Mouse (Mus musculus) layer of hippocampus, adult 11-12 months (tissue): ENCODE results near the gene Ssh3.

Experiments used
- DNase-seq: peaks from one replicate; pipeline ENCODE4 v3.0.0; 2022; ENCODE audit warnings: low spot score

The Ssh3 gene

DNA sequence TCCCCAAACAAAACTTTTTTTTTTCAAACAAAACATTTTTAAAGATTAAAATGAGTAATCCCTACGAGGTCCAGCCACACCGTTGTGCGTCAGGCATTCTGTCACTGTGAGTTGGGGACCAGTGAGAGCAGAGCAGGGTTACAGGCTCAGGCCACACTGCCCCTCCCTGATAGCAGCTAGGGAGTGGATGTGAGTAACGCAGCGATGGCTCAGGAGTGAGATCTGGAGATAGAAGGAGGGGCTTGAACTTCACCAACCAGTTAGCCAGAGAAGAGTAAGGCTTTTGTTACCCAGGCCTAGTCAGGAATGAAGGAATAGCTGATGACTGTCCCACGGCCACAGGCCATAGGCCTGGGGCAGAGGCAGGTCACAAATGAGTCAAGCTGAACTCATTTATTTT lies 24.2 kb downstream of the Ssh3 start:
- no peak for DNase-seq

DNA sequence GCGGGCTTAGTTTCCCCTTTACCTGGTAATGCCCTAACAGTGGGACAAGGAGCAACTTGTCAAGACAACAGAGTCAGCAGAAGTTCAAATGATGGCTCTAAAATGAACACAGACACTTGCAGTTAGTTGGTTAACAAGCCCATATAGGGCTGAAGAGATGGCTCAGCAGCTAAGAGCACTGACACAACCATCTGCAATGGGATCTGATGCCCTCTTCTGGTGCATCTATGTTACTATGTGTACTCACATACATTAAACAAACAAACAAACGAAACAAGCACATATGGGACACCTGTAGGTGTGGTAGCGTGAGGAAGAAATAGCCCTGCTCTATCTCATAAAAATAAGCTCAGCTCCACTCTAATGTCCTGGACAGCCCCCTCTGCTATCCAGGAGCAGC lies 26.6 kb downstream of the Ssh3 start:
- DNase-seq = no peak

DNA sequence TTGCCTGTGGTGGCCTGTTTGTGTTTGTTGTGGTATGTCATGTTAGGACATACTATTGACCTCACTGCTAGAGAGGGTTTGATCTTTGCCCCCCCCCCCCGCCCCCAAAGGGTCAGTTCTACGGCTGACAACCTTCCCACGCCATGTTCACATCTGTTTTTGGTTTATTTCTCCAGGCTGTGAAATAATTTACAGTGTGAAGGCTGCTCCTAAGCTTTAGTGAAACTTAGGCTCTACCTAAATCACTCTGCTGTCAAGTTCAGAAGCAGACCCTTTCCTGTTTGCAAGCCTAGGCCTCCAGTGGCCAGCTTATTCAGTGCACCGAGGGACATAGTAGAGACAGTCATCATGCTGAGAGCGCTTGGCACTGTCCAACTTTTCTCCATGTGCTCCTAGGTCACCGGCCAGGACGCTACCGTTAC lies 28.7 kb downstream of the Ssh3 start:
- no peak for DNase-seq

DNA sequence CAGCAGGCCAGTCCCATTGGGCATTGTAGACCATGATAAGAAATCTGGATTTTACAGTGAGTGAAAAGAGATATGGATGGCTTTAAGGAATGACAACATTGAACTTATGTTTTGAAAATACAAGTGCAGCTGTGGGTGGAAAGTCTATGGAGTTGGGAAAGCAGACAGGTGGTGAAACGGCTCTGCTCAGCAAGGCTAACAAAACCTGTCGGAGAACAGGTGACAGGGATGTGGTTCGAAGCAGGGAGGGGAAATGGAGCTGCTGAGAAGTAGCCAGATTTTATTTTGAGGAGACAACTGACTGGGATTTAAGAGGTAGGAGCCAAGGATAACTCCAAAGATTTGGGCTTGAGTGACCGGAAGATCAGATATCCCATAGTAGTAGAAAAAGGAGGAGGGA lies 34.4 kb downstream of the Ssh3 start:
- no peak for DNase-seq

DNA sequence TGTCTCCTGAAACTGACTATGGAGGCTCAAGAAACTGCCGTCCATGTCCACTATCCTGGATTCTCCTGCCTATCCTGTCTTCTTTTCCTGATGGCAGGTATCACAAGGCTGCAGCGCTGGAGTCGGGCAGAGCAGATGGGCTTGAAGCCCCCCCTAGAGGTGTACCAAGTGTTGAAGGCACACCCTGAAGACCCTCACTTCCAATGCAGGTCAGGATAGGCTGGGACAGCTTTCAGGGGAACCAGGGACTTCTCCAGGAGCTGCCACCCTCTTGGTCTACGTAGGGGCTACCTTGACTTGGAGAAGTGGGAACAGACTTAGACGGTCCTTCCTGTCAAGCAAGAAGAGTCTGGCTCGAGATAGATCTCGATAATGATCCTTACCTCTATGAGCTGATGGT lies 36.3 kb downstream of the Ssh3 start:
- DNase-seq = no peak

DNA sequence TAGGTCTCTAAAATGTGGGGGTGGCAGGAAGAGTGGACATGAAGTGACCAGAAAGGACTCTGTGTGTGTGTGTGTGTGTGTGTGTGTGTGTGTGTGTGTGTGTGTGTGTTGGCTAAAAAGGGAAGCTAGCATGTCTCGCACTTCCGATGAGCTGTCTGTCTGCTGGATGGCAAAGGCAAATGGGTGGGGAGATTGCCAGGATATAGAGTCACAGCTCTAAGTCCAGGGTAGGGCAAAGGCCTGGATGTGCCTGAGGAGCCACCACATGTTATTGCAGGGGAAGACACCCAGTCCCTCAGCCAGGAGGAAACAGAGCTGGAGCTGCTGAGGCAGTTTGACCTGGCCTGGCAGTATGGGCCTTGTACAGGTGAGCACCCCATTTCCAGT lies 36.8 kb downstream of the Ssh3 start:
- peak; percentile 68 for DNase-seq

DNA sequence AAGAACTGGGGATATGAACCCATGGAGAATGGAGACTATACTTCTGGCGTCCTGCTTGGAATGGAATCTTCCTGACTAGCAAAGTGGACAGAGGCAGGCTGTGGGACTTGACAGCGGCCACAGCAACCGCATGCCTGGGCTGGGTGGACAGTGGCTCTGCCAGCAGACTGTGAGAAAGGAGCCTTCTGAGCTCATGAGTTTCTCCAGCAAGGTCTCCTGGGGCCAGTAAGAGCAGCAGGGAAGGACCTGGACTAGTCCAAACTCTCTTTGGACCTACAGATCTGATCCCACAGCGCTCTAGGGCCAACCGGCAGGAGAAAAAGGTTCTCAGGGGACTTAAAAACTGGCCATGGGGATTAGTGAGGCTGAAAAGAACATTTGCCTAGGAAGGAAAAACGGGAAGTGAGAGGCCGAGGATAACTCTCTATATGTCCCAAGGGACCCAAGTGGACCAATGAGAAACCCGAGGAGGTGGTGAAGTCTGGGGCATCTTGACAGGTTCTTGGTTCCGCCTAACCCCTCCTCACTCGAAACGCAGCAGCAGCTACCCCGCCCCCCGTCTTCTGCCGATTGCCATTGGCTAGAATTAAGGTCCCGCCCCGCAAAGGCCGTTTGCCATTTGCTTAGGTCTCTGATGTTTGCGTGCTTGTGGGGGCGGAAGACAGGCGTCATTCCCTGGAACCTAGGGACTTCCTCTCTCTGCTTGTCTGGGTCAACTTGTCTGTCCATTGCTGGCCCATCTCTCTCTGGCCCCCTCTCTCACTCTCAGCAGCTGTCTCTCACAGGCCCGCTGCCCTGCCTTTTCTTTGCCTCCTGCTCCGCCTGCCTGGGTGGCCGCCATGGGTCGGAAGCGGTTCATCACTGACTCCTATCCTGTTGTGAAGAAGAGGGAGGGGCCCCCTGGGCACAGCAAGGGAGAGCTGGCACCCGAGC lies 37.5 kb downstream of the Ssh3 start, which contains the start of gene Pold4:
Gene Pold4, plus strand, starts transcription at position 647 of the 933 bp plus-strand sequence.
- peak; percentile 99 for DNase-seq

DNA sequence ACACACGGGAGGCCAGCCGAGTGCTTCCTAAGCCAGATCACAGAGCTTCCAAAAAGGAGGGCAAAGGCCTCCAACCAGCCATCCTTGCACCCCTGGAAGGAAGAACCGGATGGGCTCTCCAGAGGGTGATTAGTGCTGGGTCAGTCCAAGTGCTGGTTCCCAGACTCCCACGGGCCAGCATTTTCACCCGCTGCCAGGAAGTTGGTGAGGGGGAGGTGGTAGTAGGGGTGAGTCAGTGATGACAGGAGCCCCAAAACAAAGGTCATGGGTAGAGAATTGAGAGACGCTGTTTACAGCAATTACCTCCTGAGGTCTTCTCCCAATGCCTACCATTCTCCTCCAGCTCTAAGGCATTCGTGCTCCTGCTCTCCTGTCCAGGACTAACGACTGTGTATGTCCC lies 38.6 kb downstream of the Ssh3 start:
- no peak for DNase-seq

DNA sequence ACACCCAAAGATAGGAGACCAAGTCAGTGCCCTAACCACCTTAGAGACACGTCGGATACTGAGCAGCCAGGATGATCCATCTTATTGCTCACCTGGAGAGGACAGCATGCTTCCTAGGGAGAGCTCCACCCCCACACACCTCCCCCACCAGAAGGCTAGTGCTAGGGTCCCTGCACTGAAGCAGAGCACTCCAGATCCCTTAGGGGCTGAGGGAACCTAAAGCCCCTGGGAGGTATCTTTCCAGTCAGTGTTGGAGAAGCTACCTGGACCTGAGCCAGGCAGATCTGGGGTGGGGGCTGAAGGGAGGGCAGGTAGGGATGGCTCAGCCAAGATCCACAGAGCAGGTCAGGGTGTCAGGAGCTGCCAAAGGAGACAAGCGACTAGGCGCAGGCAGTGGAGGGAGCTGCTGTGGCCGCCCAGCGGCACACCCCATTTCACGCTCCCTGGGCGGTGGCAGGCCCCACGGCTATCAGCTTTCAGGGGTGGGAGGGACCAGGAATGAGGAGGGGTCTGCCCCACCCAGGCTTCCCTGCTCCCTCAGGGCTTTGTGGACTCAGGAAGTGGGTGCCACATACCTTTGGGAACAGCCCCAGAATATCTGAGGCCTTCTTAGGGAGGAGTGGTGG lies 39.4 kb downstream of the Ssh3 start:
- DNase-seq = no peak

DNA sequence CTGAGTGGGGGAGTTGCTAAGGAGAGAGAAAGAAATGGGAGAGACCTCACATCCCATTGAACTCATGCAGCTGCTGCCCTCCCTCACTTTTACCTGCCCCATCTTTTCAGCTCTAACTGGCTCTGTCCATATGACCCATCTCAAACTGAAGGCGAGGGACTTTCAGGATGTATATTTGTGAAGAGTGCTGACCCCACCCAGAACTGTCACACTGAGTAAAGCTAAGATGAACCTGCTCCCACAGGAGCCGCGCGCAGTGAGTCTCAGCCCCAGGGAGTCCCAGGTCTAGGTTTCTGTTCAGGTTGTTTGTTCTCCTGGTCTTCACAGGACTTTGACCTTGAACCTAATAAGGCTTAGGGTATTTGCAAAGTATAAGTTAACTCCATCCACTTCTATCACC lies 40.1 kb downstream of the Ssh3 start:
- DNase-seq = no peak

DNA sequence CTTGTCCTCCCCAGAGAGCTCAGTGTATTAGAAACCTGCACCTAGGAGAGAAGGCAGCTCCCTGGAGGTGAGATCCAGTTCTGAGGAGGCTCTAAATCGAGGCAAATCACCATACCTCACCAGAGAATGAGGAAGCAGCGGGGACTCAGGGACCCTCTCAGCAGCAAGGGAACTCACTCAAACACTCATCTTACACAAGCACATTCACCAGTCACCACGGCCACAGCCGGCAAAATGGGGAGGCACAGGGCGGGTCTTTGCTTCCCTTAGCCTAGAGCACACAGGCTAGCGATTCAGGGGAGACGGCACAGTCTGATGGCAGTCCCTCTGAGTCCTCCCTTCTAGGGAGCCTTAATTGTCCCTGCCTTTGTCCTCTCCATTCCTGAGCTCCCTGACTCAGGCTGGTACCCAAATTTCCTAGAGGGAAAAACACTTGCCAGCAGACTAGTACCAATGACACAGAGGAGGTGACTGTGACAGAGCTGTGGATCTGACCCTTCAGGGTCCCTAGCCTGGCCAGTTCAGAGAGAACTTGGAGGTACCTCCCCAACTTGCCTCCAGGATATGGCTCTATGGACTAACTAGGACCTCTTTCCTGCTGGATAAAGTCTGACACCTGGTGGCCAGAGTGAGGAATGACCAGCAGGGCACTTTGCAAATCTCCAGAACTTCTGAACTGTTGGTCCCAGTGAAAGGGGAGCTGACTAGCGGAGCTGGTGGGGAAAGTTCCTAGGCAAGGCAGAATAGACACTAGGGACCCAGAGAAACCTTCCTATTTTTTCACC lies 40.9 kb downstream of the Ssh3 start:
- peak; percentile 75 for DNase-seq

DNA sequence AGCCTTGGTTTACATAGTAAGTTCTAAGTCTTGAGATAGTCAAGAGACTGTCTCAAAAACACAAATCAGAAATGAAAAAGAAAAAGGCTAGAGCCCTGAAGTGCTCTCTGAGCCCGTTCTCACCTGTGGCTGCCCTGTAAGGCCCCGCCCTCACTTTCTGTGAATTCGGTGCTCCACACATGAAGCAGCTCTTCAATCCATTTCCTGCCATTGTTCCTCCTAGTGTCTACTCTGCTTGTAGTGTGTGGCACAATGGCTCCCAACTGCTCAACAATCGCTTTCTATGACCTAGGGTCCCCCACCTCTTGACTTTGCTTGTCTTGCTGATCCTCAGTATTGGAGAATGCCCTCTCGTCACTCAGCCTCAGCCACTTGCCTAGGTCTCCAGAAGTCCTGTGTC lies 41.5 kb downstream of the Ssh3 start:
- DNase-seq = no peak

DNA sequence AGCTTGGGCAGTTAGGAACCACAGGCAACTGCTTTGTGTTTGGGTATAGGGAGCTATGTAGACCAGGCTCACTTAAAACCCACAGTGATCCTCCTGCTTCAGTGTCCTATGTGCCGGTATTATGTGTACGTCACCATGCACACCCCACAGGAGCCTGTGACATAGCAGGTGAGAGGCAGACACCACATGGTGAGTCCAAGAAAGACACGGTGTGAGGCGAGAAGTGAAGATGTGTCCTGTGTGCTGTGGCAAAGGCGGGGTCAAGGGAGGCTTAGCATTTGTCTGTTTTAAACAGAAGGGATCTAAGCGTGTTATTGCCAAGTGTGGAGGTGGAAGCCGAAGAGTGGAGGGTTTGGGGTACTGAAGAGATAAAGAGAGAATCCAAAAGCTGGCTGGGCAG lies 42.2 kb downstream of the Ssh3 start:
- DNase-seq = no peak

DNA sequence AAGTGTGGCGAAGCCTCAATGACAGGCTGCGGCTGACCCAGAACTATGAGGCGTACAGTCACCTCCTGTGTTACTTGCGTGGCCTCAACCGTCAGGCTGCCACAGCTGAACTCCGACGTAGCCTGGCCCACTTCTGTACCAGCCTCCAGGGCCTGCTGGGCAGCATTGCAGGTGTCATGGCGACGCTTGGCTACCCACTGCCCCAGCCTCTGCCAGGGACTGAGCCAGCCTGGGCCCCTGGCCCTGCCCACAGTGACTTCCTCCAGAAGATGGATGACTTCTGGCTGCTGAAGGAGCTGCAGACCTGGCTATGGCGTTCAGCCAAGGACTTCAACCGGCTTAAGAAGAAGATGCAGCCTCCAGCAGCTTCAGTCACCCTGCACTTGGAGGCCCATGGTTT lies 46.8 kb downstream of the Ssh3 start:
- no peak for DNase-seq

DNA sequence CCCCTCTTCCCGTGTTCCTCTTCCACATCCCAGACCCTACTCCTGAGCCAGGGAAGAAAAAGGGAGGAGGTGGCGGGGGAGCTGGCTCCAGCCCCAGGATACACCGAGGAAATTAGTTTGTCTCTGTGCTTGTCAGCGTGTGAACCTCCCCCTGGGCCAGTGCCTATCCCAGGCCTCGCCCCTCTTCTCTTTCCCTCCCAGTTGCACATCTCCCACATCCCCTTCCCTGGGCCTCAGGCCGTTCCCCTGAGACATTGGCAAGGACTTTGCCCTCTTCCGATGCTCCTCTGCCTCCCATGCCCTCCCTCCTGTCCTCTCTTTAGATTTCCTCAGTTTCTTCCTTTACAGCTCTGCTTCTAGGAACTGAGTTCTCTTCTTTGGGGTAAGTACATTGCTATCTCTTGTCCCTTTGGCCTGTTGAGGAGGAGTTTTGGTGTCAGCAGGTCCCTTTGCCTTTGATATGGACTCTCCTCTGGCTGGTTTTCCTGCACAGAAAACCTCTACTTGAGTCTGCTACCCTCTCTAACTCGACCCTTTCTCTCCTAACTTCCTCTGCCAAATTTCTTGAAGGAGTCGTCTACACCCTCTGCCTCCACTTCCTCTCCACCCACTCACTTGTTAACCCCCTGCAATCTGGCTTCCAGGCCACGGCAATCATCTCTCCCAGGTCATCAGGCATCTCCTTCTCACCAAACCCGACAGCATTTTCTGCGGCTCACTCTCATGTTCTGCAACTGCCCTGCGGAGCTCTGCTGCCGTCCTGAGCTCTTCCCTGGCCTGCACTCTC lies 47.8 kb downstream of the Ssh3 start:
- no peak for DNase-seq

DNA sequence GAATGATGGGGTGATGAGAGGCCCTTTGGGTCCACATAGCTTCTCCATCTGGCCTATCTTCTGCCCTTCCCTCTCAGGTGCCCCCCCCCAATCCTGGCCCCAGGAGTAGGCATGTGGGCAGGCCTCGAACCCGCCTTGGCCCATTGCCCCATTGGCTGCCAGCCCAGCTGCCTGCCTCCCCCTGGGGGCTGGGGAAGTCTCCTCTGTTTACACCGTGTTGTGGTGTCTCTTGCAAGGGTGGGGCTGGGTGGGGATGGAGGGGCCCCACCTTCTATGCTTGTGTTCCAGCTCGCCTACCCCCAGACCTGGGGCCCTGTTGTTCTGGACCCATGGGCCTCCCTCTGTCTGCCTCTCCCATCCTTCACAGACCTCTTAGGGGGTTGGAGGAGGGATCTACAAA lies 48.6 kb downstream of the Ssh3 start:
- DNase-seq = no peak

DNA sequence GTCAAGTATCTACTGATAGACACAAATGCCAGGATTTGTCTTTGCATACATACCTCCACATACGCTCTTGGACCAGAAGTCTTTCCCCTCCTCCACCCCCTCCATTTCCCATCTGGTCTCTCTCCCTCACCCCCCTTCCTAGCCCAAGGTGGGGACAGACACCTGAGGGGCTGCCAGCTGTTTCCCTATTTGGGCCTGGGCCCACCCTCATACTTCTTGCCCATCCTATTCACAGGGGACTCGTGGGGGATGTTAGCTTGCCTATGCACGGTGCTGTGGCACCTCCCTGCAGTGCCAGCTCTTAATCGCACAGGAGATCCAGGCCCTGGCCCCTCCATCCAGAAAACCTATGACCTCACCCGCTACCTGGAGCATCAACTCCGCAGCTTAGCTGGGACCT lies 49.0 kb downstream of the Ssh3 start:
- no peak for DNase-seq

DNA sequence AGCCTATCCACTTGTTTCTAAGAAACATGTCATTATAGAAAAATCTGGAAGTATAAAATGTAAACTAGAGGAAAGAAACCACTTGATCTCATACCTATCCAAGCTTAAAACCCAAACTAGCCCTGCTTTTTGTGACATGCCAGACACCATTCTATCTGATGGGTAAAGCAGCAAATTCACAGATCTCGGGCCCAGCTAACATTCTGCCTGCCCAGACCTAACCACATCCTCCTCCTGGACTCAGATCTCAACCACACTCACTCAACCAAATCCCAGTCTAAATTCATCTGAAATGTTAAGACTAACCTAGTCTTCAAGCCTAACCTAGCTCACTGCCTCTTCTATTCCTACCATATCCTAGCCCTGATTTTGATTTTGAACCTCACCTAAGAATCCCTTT lies 50.2 kb downstream of the Ssh3 start:
- DNase-seq = no peak

DNA sequence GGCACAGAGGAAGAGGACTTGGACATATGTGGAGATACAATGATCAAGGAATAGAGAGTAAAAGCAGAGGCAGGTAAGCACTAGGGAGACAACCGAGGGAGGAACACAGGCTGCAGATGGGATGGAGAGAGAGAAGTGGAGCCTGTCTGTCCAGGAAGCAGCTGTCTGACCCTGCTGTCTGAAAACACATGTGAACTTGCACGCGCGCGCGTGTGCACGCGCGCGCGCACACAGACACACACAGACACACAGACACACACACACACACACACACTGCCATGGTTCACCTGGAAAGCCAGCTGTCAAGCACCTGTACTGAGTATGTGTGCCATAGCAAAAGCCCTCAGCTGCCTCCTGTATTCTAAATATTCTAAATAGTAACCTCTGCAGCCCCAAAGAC lies 50.7 kb downstream of the Ssh3 start:
- DNase-seq = no peak

DNA sequence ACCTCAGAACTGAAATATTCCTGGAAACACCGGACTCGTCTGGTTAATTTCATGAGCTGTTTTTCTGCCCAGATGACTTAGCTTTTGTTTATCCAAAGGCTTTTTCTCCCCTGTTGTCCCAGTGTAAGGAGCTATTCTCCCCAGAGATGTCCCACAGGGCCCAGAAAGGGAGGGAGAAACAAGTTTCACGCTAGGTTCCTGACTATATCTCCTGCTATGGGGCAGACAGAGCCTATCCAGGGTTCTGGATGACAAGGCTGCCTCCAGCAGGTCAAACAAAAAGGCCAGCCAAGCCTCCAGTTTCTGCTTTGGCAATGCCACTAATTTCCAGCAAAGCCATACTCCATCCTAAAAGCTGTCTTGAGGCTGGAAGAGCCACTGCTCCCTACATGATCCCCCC lies 51.1 kb downstream of the Ssh3 start:
- no peak for DNase-seq

DNA sequence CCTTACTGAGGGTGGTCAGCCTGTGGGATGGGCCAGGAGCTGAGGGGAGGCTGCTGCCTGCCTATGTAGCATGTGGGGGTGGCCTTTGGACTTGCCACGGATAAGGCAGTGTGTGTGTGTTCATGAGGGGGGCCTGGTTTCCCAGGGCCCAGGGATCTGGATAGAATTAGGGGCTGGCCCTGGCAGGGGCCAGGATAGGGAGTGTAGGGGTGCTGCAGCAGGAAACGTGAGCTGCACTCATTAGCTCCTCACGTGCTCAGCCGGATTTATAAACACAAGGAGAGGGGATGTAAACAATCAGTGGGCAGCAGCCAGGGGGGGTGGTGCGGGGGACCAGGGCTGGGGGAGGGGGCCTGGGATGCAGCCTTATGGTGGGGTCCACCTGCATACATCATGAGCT lies 51.8 kb downstream of the Ssh3 start:
- no peak for DNase-seq

DNA sequence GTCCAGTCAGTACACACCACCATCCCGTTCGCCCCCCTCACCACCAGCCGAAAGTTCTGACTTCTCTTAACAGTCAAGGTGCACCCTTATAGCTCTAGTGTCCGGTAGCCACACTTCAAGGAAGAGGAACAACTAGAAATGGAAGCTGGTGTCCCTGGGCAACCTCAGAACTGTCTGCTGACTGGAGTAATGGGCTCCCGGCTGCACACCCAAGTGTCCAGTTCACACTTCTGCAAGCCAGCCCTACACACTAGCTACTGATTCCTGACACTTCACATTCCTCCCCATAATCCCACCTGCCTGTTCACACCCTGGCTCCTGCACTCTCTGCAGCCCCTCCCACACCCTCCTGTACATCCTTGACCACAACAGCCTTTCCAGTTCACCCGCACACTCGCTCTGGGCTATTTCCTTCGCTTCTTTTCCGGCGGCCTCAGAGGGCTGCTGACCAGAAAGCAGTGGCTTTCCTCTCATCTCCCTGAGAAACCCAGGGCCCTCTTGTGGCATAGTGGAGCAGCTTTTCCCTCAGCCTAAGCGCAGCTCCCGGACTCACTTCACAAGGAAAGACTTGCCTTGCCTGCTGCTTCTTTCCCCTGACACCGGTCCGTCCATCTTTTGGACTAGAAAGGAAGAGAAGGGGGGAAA lies 52.8 kb downstream of the Ssh3 start:
- DNase-seq = no peak
